Mouse (Mus musculus) MEL (cell line): ENCODE measurements around the gene Lin7a.

ENCODE experiments used
- CTCF ChIP-seq, 3 experiments: IDR thresholded peaks in 2 of 3; conservative IDR thresholded peaks in 1 of 3; 2 replicates each; pipeline ENCODE4 v1.5.1; 2011 to 2012; ENCODE audit warnings: low read length in 3 of 3, low read depth in 2 of 3, mild to moderate bottlenecking in 2 of 3, improper control_type of control experiment in 1 of 3, inconsistent platforms in 1 of 3, mixed read lengths in 1 of 3, moderate library complexity in 1 of 3; ENCODE audit not compliant: control insufficient read depth in 1 of 3, insufficient read depth in 1 of 3, poor library complexity in 1 of 3, severe bottlenecking in 1 of 3
- ELF1 ChIP-seq: IDR thresholded peaks from 2 replicates; pipeline ENCODE4 v1.6.1; 2014; ENCODE audit warnings: low read depth, mild to moderate bottlenecking, inconsistent platforms, low read length, improper control_type of control experiment, moderate library complexity
- EP300 ChIP-seq, 2 experiments: IDR thresholded peaks; 2 replicates each; pipeline ENCODE4 v1.6.1; 2011; ENCODE audit warnings: improper control_type of control experiment in 2 of 2, low read length in 2 of 2, low read depth in 1 of 2, mild to moderate bottlenecking in 1 of 2
- ETS1 ChIP-seq: IDR thresholded peaks from 2 replicates; pipeline ENCODE4 v1.6.1; 2012; ENCODE audit warnings: low read depth, mild to moderate bottlenecking, inconsistent platforms, low read length, improper control_type of control experiment, moderate library complexity
- JUND ChIP-seq: IDR thresholded peaks from 2 replicates; pipeline ENCODE4 v1.6.1; 2011; ENCODE audit warnings: low read depth, mild to moderate bottlenecking, improper control_type of control experiment, low read length
- MAFK ChIP-seq: IDR thresholded peaks from 2 replicates; pipeline ENCODE4 v1.6.1; 2011; ENCODE audit warnings: low read depth, mild to moderate bottlenecking, low read length, improper control_type of control experiment, borderline replicate concordance
- MYB ChIP-seq: IDR thresholded peaks from 2 replicates; pipeline ENCODE4 v1.6.1; 2011; ENCODE audit warnings: mild to moderate bottlenecking, low read depth, low read length, improper control_type of control experiment
- POLR2A ChIP-seq, 2 experiments: IDR thresholded peaks; 2 replicates each; pipeline ENCODE4 v1.6.1; 2011 to 2012; ENCODE audit warnings: low read length in 2 of 2, mild to moderate bottlenecking in 2 of 2, control low read depth in 1 of 2, improper control_type of control experiment in 1 of 2, low read depth in 1 of 2, moderate library complexity in 1 of 2; ENCODE audit not compliant: control insufficient read depth in 1 of 2, insufficient read depth in 1 of 2, poor library complexity in 1 of 2
- USF2 ChIP-seq, 2 experiments: IDR thresholded peaks; 2 replicates each; pipeline ENCODE4 v1.6.1; 2011 to 2012; ENCODE audit warnings: improper control_type of control experiment in 2 of 2, low read length in 2 of 2, borderline replicate concordance in 1 of 2, inconsistent platforms in 1 of 2, low read depth in 1 of 2, mild to moderate bottlenecking in 1 of 2; ENCODE audit not compliant: insufficient read depth in 1 of 2
- ZC3H11A ChIP-seq: IDR thresholded peaks from 2 replicates; pipeline ENCODE4 v1.6.1; 2012; ENCODE audit warnings: low read depth, mild to moderate bottlenecking, inconsistent platforms, low read length, improper control_type of control experiment
- ZKSCAN1 ChIP-seq: IDR thresholded peaks from 2 replicates; pipeline ENCODE4 v1.6.1; 2012; ENCODE audit warnings: low read depth, mild to moderate bottlenecking, inconsistent platforms, low read length, improper control_type of control experiment, moderate library complexity
- ZMIZ1 ChIP-seq: IDR thresholded peaks from 2 replicates; pipeline ENCODE4 v1.6.1; 2012; ENCODE audit warnings: low read depth, mild to moderate bottlenecking, inconsistent platforms, low read length, improper control_type of control experiment, moderate library complexity

DNA sequence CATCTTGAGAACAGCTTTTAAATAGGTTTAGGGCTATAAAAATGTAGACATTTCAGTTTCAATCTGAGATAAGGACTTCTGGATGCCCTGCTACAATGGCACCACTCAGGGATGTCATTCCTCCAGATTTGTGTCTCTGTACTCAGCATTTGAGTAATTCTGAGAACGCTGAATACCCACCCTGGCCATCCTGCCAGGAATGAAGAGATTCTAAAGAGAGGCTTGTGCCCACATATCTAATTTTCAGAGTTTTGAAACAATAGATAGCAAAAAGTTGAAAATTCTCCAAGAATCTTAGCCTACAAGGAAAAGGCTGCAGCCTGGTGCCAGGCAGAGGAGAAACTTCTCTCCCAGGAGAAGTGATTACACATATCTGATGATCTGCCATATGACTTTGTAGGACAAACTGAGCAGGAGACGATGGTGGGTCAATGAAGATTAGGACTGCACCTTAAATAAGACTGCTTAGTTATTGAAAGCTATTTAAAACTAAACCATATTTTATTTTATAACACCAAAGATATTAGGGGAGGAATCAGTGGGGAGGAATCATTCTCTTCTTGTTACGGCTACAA is 32.5 kb upstream of the Lin7a start:
- TF ChIP-seq ETS1 (no peak), ZMIZ1 (no peak), POLR2A (IDR thresholded peaks at IDR 0.05; ENCODE audit: control insufficient read depth in 1 of 2, insufficient read depth in 1 of 2, low read depth in 1 of 2, low read length in 2 of 2, poor library complexity in 1 of 2) (no peak), ZC3H11A (no peak), JUND (no peak), CTCF (IDR thresholded peaks at IDR 0.05 in 2 of 3, conservative IDR thresholded peaks at IDR 0.05 in 1 of 3; ENCODE audit: control insufficient read depth in 1 of 3, insufficient read depth in 1 of 3, low read depth in 2 of 3, low read length in 3 of 3, poor library complexity in 1 of 3, severe bottlenecking in 1 of 3) (no peak), USF2 (IDR thresholded peaks at IDR 0.05; ENCODE audit: borderline replicate concordance in 1 of 2, insufficient read depth in 1 of 2, low read depth in 1 of 2, low read length in 2 of 2) (no peak), EP300 (IDR thresholded peaks at IDR 0.05; ENCODE audit: low read depth in 1 of 2, low read length in 2 of 2) (no peak), MYB (no peak), MAFK (no peak), ELF1 (no peak), ZKSCAN1 (no peak)
